ENCODE assay signal across 12 mouse cellular contexts in genomic region chr15:81045336-81045735, GRCm38 (mm10).
DNase-seq lines count a peak whose midpoint lies in the region; TF ChIP-seq lines count a peak whose summit lies in the region.
"Had no signal": no experiment of that assay in that cellular context is flagged by ENCODE, and none has a peak within 500 bp of the region (broad histone marks: within the 10 kb centered on the region; RNA-seq: fewer than 3 reads in every experiment).

No protein-coding gene starts in this region.

- 0% methylated on average over 4 of the region's 4 CpGs for WGBS in bone marrow, adult 2 months
- 64% methylated on average over 4 of the region's 4 CpGs for WGBS in lung, adult 2 months
- WGBS in small intestine, adult 2 months: 86% methylated on average over 4 of the region's 4 CpGs

- peaks cover 2% of the 10 kb centered on the region; the same call in 1 of the 2 replicates for H3K4me1 ChIP-seq in bone marrow, adult 2 months (ENCODE audit: control insufficient read depth, insufficient read depth, low read length)
- peaks cover 3% of the 10 kb centered on the region for H3K4me1 ChIP-seq in lung, adult 2 months (ENCODE audit: control insufficient read depth, insufficient read depth, low read length)
- peaks cover 17% of the 10 kb centered on the region for H3K4me1 ChIP-seq in small intestine, adult 2 months (ENCODE audit: control insufficient read depth, insufficient read depth, insufficient read length, low read length)

- peak; percentile 49; the same call in 1 of the 2 replicates for TF ChIP-seq POLR2A in bone marrow, adult 2 months (IDR thresholded peaks at IDR 0.05; ENCODE audit: borderline replicate concordance, control insufficient read depth, low read depth, low read length)
- TF ChIP-seq POLR2A in lung, adult 2 months (IDR thresholded peaks at IDR 0.05; ENCODE audit: borderline replicate concordance, extremely low read depth, low read depth, low read length): peak; percentile 17; the same call in 1 of the 2 replicates
- TF ChIP-seq POLR2A in small intestine, adult 2 months (IDR thresholded peaks at IDR 0.05; ENCODE audit: low read depth, low read length): no peak

- DNase-seq in CD4-positive helper T cell, adult 2 months (ENCODE audit: low read depth, low spot score): peak; percentile 77
- DNase-seq in lung, adult 2 months: no peak
- no peak for DNase-seq in urinary bladder, adult 18-20 months (ENCODE audit: low spot score in 2 of 2)
- no peak for DNase-seq in cerebellum, adult 11 months
- DNase-seq in kidney, postnatal 10 days: no peak
- DNase-seq in urinary bladder, postnatal 25 days (ENCODE audit: low spot score): no peak
- DNase-seq: cerebellum, adult 8-10 months had no signal

- no peaks in the 10 kb centered on the region for H3K27me3 ChIP-seq in small intestine, adult 2 months (ENCODE audit: control insufficient read depth, insufficient read depth, low read length)
- H3K27me3 ChIP-seq: limb, embryonic 12.5 days; neural tube, embryonic 15.5 days had no signal

- H3K27ac ChIP-seq in bone marrow, adult 2 months (ENCODE audit: control insufficient read depth, insufficient read depth, low read depth, low read length, poor library complexity): peak overlapping the region; percentile 87
- peak overlapping the region; percentile 63 for H3K27ac ChIP-seq in small intestine, adult 2 months (ENCODE audit: insufficient read depth, low read depth, low read length)
- H3K27ac ChIP-seq: heart, embryonic 10.5 days; limb, embryonic 12.5 days; neural tube, embryonic 15.5 days had no signal

- peak overlapping the region; percentile 78 for H3K4me3 ChIP-seq in bone marrow, adult 2 months (replicated peaks; ENCODE audit: control insufficient read depth, low read depth, low read length)
- H3K4me3 ChIP-seq in lung, adult 2 months (replicated peaks; ENCODE audit: extremely low read depth, low read depth, low read length): peak overlapping the region; percentile 37
- peak overlapping the region; percentile 55 for H3K4me3 ChIP-seq in small intestine, adult 2 months (ENCODE audit: low read depth, low read length)
- H3K4me3 ChIP-seq: heart, embryonic 10.5 days; limb, embryonic 12.5 days; neural tube, embryonic 15.5 days had no signal

- no peak for TF ChIP-seq CTCF in bone marrow, adult 2 months (IDR thresholded peaks at IDR 0.05; ENCODE audit: control insufficient read depth, insufficient read depth, low read length)
- TF ChIP-seq CTCF in lung, adult 2 months (IDR thresholded peaks at IDR 0.05; ENCODE audit: insufficient read depth, low read length): no peak
- no peak for TF ChIP-seq CTCF in small intestine, adult 2 months (IDR thresholded peaks at IDR 0.05; ENCODE audit: extremely low read depth, insufficient read length, insufficient replicate concordance, low read depth, low read length)

- no peaks in the 10 kb centered on the region for H3K36me3 ChIP-seq in small intestine, adult 2 months (ENCODE audit: control insufficient read depth, insufficient read depth, low read length)
- H3K36me3 ChIP-seq: neural tube, embryonic 15.5 days had no signal
